Mouse (Mus musculus) spleen, adult 12 weeks (tissue): ENCODE results near the gene Fbxl2.

Experiments used
- DNase-seq: peaks from one replicate; pipeline ENCODE4 v3.0.0; 2022; ENCODE audit warnings: low spot score

Gene Fbxl2

DNA sequence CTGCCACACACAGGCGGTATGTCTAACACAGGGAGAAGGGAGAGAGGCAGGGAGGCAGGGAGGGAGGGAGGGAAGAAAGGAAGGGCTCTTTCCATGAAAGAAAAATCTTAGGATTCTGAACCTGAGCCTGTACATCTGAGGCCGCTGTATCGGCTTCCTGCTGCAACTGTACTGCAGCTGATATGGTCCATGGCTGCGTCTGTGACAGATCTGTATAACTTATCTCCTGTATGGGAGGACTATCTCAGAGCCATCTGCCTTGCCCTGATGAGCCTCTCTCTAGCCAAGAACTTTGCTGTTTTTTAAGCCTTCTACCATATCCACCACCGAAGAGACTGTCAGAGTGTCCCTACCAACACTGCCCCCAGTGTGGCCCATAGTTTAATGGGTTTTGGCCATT is 130.2 kb downstream of the Fbxl2 start:
- DNase-seq, result no peak
